Mouse (Mus musculus) gastrocnemius, postnatal 14 days (tissue): ENCODE measurements around the gene Gm11027. TPM values are rescaled to one million over a fixed set of nuclear protein-coding genes. Genes with fewer than 3 reads are reported as not detected.
A peak's percentile ranks its signal among the peaks of the same experiment; 100 is the strongest.
"Not testable (repeated sequence)": the region's sequence is repeated elsewhere in the genome, so short reads cannot be mapped to it uniquely, and the experiment has no call there.

Source experiments
- DNase-seq: peaks from one replicate; pipeline ENCODE4 v3.0.0; 2021; ENCODE audit warnings: mixed read lengths
- intact Hi-C: fragments of 180-260 bp; cut with DNase I; formaldehyde crosslinking; loops from one replicate; pipeline ENCODE4 v1.15.1; 2025; ENCODE audit warnings: low total_unique reads
- long read RNA-seq, 2 experiments: library from polyadenylated mRNA; stranded (forward); transcript quantifications; one replicate each; pipeline ENCODE4 v2.0.0; 2021
- total RNA-seq, 2 experiments: library from RNA; stranded (reverse); gene quantifications; 2 replicates each; pipeline ENCODE4 v1.2.3; 2021

The Gm11027 gene
- total RNA-seq = not detected
- long read RNA-seq, experiment 1 = 0 reads
- long read RNA-seq, experiment 2 = 0 reads

- intact Hi-C loops, DNase-seq: not testable (repeated sequence)
Measured at GRCm38 (mm10) chr12:116275086-116275485, at the start of gene Gm11027. Gm11027 (plus strand) TSS chr12:116275386.

GRCm38 (mm10) chr12:116226289-116227057 is 48.7 kb upstream of the Gm11027 start:
- intact Hi-C loops = no loop called here

GRCm38 (mm10) chr12:116229451-116229850 is 45.7 kb upstream of the Gm11027 start:
- intact Hi-C loops = no loop called here
- no peak for DNase-seq

More at GRCm38 (mm10) chr12:116226289-116227057, 48.7 kb upstream of the Gm11027 start:
- DNase-seq = no peak

- intact Hi-C loops = no loop called here
- DNase-seq = peak; percentile 75
Measured at GRCm38 (mm10) chr12:116231612-116232011, 43.6 kb upstream of the Gm11027 start.

GRCm38 (mm10) chr12:116232061-116232460 is 43.1 kb upstream of the Gm11027 start:
- DNase-seq = no peak
- intact Hi-C loops = no loop called here

- intact Hi-C loops = no loop called here
- DNase-seq = no peak
Measured at GRCm38 (mm10) chr12:116235356-116235755, 39.8 kb upstream of the Gm11027 start.

- no peak for DNase-seq
- intact Hi-C loops = no loop called here
Measured at GRCm38 (mm10) chr12:116236658-116237057, 38.5 kb upstream of the Gm11027 start.

GRCm38 (mm10) chr12:116238370-116238769 is 36.8 kb upstream of the Gm11027 start:
- DNase-seq = no peak
- intact Hi-C loops = no loop called here

- intact Hi-C loops = no loop called here
- no peak for DNase-seq
Measured at GRCm38 (mm10) chr12:116238803-116239202, 36.4 kb upstream of the Gm11027 start.

- intact Hi-C loops = no loop called here
- DNase-seq = no peak
Measured at GRCm38 (mm10) chr12:116244601-116245000, 30.6 kb upstream of the Gm11027 start.

- intact Hi-C loops = no loop called here
- DNase-seq = no peak
Measured at GRCm38 (mm10) chr12:116254652-116255051, 20.5 kb upstream of the Gm11027 start.

- DNase-seq = no peak
Measured at GRCm38 (mm10) chr12:116255636-116256035, 19.6 kb upstream of the Gm11027 start.

GRCm38 (mm10) chr12:116258321-116258720 is 16.9 kb upstream of the Gm11027 start:
- intact Hi-C loops = no loop called here

More at GRCm38 (mm10) chr12:116255636-116256035, 19.6 kb upstream of the Gm11027 start:
- intact Hi-C loops = no loop called here

GRCm38 (mm10) chr12:116262555-116263341 is 12.4 kb upstream of the Gm11027 start, which contains the start of gene Wdr60:
Wdr60 (minus strand) TSS chr12:116263022.
- intact Hi-C loops = no loop called here

More at GRCm38 (mm10) chr12:116258321-116258720, 16.9 kb upstream of the Gm11027 start:
- DNase-seq = no peak

GRCm38 (mm10) chr12:116264756-116265155 is 10.4 kb upstream of the Gm11027 start:
- intact Hi-C loops = no loop called here
- no peak for DNase-seq

More at GRCm38 (mm10) chr12:116262555-116263341, 12.4 kb upstream of the Gm11027 start, which contains the start of gene Wdr60:
- peak; percentile 91 for DNase-seq

- intact Hi-C loops = no loop called here
- DNase-seq = no peak
Measured at GRCm38 (mm10) chr12:116265275-116265674, 9.9 kb upstream of the Gm11027 start.

GRCm38 (mm10) chr12:116269450-116269849 is 5.7 kb upstream of the Gm11027 start:
- intact Hi-C loops = no loop called here
- DNase-seq = no peak

- intact Hi-C loops = no loop called here
- DNase-seq = no peak
Measured at GRCm38 (mm10) chr12:116270538-116270937, 4.6 kb upstream of the Gm11027 start.

- DNase-seq = no peak
- intact Hi-C loops = no loop called here
Measured at GRCm38 (mm10) chr12:116271071-116271470, 4.1 kb upstream of the Gm11027 start.

- intact Hi-C loops = no loop called here
- no peak for DNase-seq
Measured at GRCm38 (mm10) chr12:116273733-116274132, 1.5 kb upstream of the Gm11027 start.
